Mouse (Mus musculus): ENCODE results near the gene Mfap3. TPM values are rescaled to one million over a fixed set of nuclear protein-coding genes. Genes with fewer than 3 reads are reported as not detected.

The Mfap3 gene
- polyA plus RNA-seq (2011; ENCODE audit: insufficient read depth, insufficient read length, low read depth, missing spikeins), result 63.0 and 73.5 TPM in 2 replicates

DNA sequence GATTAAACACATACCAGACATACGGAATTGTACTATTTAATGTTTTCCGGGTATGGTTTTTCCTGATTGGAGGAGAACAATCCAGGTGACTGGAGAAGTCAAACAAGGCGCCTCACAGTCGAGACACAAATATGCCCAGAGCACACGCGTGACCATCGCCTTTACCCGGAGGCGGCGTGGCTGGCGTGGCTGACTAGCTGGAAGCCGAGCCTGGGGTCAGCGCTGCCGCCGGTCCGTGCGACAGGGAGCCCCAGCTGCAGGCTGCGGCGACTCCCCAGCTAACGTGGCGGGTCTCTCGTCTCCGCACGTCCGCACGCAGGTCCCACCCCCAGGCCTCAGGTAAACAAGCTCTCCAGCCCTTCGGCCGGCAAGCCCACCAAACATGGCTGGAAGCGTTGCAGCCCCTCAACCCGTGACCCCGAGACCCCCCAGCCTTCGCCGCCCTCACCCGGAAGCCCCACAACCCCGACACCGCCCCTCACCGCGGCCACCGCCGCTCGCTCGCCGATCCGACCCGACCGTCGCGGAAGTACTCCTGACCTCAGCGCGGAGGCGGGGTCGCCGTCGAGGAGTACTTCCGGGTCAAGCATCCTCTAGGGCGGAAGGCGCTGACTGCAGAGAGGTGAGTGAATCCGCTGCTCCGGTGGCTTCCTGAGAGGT is at the start of gene Mfap3, which contains the start of gene Fam114a2:
TSS of gene Mfap3 (plus strand) at position 574 of the 660 bp plus-strand sequence.
TSS of gene Fam114a2 (minus strand) at position 527 of the 660 bp plus-strand sequence.
- no peaks in the 10 kb centered on the region for H3K27me3 ChIP-seq (ENCODE audit: control insufficient read depth, insufficient read depth, low read length, poor library complexity, severe bottlenecking)

DNA sequence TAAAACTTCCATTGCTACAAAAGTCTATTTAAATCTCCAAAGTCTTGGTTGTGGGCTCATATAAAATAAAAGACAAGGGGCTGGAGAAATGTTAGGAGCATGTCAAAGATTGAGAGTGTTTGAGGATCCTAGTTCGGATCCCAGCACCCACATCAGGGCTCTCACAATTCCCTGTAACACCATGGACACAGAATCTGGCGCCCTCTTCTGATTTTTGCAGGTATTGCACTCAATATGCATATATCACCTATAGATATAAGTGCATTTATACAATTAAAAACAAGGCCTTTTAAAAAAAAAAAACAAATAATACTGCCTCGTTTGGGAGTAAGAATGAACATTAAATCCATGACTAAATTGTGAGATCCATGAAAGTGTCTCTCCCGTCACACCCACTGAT is 49.8 kb upstream of the Mfap3 start:
- Histone ChIP-seq H3K9me3 (replicated peaks; ENCODE audit: control insufficient read depth, insufficient read depth, low read length, poor library complexity, severe bottlenecking) (no peaks in the 10 kb centered on the region), H3K27ac (ENCODE audit: insufficient read depth, low read length) (no peak overlapping the region), H3K4me3 (ENCODE audit: low read depth, low read length) (no peak overlapping the region), H3K36me3 (ENCODE audit: control insufficient read depth, insufficient read depth, low read length, poor library complexity, severe bottlenecking) (no peaks in the 10 kb centered on the region), H3K9ac (ENCODE audit: low read depth, poor library complexity, severe bottlenecking) (no peak overlapping the region), H3K27me3 (ENCODE audit: control insufficient read depth, insufficient read depth, low read length, poor library complexity, severe bottlenecking) (no peaks in the 10 kb centered on the region), H3K4me1 (ENCODE audit: control insufficient read depth, insufficient read depth, low read length) (no peaks in the 10 kb centered on the region)
- no peak for TF ChIP-seq POLR2A (IDR thresholded peaks at IDR 0.05; ENCODE audit: insufficient read depth, low read length)
- TF ChIP-seq EP300 (IDR thresholded peaks at IDR 0.05; ENCODE audit: insufficient read depth, low read depth, low read length), result no peak
- TF ChIP-seq CTCF (IDR thresholded peaks at IDR 0.05; ENCODE audit: low read depth, low read length), result no peak

More for the DNA sequence above, at the start of gene Mfap3, which contains the start of gene Fam114a2:
- Histone ChIP-seq H3K27ac (ENCODE audit: insufficient read depth, low read length) (peak within 1 kb of the TSS; percentile 40; the same call in 1 of the 2 replicates), H3K36me3 (ENCODE audit: control insufficient read depth, insufficient read depth, low read length, poor library complexity, severe bottlenecking) (peaks cover 4% of the 10 kb centered on the region; the same call in 1 of the 2 replicates), H3K9ac (ENCODE audit: low read depth, poor library complexity, severe bottlenecking) (peak within 1 kb of the TSS; percentile 77), H3K9me3 (replicated peaks; ENCODE audit: control insufficient read depth, insufficient read depth, low read length, poor library complexity, severe bottlenecking) (no peaks in the 10 kb centered on the region), H3K4me3 (ENCODE audit: low read depth, low read length) (peak within 1 kb of the TSS; percentile 84), H3K4me1 (ENCODE audit: control insufficient read depth, insufficient read depth, low read length) (no peaks in the 10 kb centered on the region)
- TF ChIP-seq EP300 (IDR thresholded peaks at IDR 0.05; ENCODE audit: insufficient read depth, low read depth, low read length) (no peak), POLR2A (IDR thresholded peaks at IDR 0.05; ENCODE audit: insufficient read depth, low read length) (peak; percentile 46)

DNA sequence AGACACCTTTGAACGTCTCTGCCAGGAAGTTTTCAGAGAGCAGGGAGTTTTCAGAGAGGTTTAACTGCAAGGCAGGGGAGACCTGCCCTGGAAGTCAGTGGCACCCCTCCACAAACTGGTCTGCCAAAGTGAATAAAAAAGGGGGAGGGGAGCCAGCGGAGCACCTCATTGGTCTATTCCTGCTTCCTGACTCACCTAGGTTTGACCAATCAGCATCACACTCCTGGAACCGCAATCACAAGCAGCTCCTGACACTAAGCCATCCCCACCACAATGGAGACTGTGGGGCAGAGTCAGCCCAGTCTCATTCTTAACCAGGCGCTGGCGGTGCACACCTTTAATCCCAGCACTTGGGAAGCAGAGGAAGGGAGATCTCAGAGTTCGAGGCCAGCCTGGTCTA is 48.4 kb upstream of the Mfap3 start:
- Histone ChIP-seq H3K9ac (ENCODE audit: low read depth, poor library complexity, severe bottlenecking) (no peak overlapping the region), H3K36me3 (ENCODE audit: control insufficient read depth, insufficient read depth, low read length, poor library complexity, severe bottlenecking) (no peaks in the 10 kb centered on the region), H3K27me3 (ENCODE audit: control insufficient read depth, insufficient read depth, low read length, poor library complexity, severe bottlenecking) (no peaks in the 10 kb centered on the region), H3K27ac (ENCODE audit: insufficient read depth, low read length) (no peak overlapping the region), H3K9me3 (replicated peaks; ENCODE audit: control insufficient read depth, insufficient read depth, low read length, poor library complexity, severe bottlenecking) (no peaks in the 10 kb centered on the region), H3K4me1 (ENCODE audit: control insufficient read depth, insufficient read depth, low read length) (no peaks in the 10 kb centered on the region), H3K4me3 (ENCODE audit: low read depth, low read length) (no peak overlapping the region)
- TF ChIP-seq CTCF (IDR thresholded peaks at IDR 0.05; ENCODE audit: low read depth, low read length), result no peak
- TF ChIP-seq POLR2A (IDR thresholded peaks at IDR 0.05; ENCODE audit: insufficient read depth, low read length), result no peak
- TF ChIP-seq EP300 (IDR thresholded peaks at IDR 0.05; ENCODE audit: insufficient read depth, low read depth, low read length), result no peak

DNA sequence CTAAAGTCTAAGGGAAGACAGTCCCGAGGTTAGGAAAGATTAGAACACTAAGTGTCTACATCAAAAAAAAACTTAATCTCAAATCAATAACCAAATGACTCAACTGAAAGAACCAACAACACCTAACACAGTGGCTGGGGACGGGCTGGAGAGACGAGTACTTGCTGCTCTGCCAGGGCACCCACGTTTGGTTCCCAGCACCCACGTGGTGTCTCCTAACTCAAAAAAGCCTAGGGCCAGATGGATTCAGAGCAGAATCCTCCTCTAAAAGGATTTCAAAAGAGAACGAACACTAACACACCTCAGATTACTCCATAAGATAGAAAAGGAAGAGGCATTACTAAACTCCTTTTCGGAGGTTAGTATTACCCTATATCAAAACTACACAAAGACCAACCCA is 47.5 kb upstream of the Mfap3 start:
- Histone ChIP-seq H3K4me1 (ENCODE audit: control insufficient read depth, insufficient read depth, low read length) (no peaks in the 10 kb centered on the region), H3K36me3 (ENCODE audit: control insufficient read depth, insufficient read depth, low read length, poor library complexity, severe bottlenecking) (no peaks in the 10 kb centered on the region), H3K9ac (ENCODE audit: low read depth, poor library complexity, severe bottlenecking) (no peak overlapping the region), H3K9me3 (replicated peaks; ENCODE audit: control insufficient read depth, insufficient read depth, low read length, poor library complexity, severe bottlenecking) (no peaks in the 10 kb centered on the region), H3K27me3 (ENCODE audit: control insufficient read depth, insufficient read depth, low read length, poor library complexity, severe bottlenecking) (no peaks in the 10 kb centered on the region), H3K27ac (ENCODE audit: insufficient read depth, low read length) (no peak overlapping the region), H3K4me3 (ENCODE audit: low read depth, low read length) (no peak overlapping the region)
- TF ChIP-seq CTCF (IDR thresholded peaks at IDR 0.05; ENCODE audit: low read depth, low read length), result no peak
- TF ChIP-seq POLR2A (IDR thresholded peaks at IDR 0.05; ENCODE audit: insufficient read depth, low read length), result no peak
- no peak for TF ChIP-seq EP300 (IDR thresholded peaks at IDR 0.05; ENCODE audit: insufficient read depth, low read depth, low read length)

DNA sequence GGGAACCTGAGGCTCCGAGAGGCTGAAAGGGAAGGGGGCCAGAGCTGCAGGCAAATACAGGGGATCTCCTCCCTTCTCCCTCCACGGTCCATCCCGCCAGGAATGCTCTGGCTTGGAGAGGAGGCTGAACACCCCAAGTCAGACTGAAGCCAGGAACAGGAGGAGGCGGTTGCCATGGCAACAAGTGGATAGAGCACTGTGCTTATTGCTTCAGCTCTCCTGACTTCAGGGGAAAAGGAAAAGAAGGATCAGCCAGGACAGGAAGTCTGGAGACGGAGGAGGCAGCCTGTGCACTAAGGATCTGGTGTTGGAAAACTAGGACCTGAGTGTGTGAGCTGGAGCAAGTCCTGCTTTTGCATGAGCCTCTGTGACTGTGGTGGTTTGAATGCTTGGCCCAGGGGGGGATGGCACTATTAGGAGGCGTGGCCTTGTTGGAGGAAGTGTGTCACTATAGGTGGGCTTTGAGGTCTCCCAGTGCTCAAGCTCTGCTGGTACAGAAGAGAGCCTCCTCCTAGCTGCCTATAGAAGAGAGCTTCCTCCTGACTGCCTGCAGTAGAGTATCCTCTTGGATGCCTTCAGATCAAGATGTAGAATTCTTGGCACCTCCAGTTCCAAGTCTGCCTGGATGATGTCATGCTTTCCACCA is 44.0 kb upstream of the Mfap3 start:
- TF ChIP-seq CTCF (IDR thresholded peaks at IDR 0.05; ENCODE audit: low read depth, low read length) (no peak), EP300 (IDR thresholded peaks at IDR 0.05; ENCODE audit: insufficient read depth, low read depth, low read length) (no peak), POLR2A (IDR thresholded peaks at IDR 0.05; ENCODE audit: insufficient read depth, low read length) (no peak)
- Histone ChIP-seq H3K9me3 (replicated peaks; ENCODE audit: control insufficient read depth, insufficient read depth, low read length, poor library complexity, severe bottlenecking) (peaks cover 7% of the 10 kb centered on the region; the same call in 1 of the 2 replicates), H3K4me3 (ENCODE audit: low read depth, low read length) (no peak overlapping the region), H3K27me3 (ENCODE audit: control insufficient read depth, insufficient read depth, low read length, poor library complexity, severe bottlenecking) (no peaks in the 10 kb centered on the region), H3K27ac (ENCODE audit: insufficient read depth, low read length) (no peak overlapping the region), H3K9ac (ENCODE audit: low read depth, poor library complexity, severe bottlenecking) (no peak overlapping the region), H3K4me1 (ENCODE audit: control insufficient read depth, insufficient read depth, low read length) (no peaks in the 10 kb centered on the region), H3K36me3 (ENCODE audit: control insufficient read depth, insufficient read depth, low read length, poor library complexity, severe bottlenecking) (no peaks in the 10 kb centered on the region)

DNA sequence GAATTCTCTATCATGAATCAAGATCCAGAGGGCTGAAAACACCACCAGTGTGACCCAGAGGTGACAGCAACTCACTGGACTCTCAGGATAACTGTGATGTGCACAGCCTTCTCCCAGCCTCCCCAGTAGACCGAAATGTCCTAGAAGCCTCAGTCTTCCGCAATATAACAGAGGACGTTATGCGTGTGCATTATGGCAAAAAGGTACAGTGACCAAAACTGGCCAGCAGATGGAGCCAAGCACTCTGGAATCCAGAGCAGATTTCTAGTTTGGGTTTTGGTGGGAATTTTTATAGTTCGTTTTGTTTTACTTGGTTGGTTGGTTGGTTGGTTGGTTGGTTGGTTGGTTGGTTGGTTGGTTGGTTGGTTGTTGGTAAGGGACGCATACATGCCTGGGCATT is 43.3 kb upstream of the Mfap3 start:
- no peak overlapping the region for H3K4me3 ChIP-seq (ENCODE audit: low read depth, low read length)
- H3K9me3 ChIP-seq (replicated peaks; ENCODE audit: control insufficient read depth, insufficient read depth, low read length, poor library complexity, severe bottlenecking), result peaks cover 10% of the 10 kb centered on the region; the same call in 1 of the 2 replicates
- H3K9ac ChIP-seq (ENCODE audit: low read depth, poor library complexity, severe bottlenecking), result no peak overlapping the region
- no peaks in the 10 kb centered on the region for H3K27me3 ChIP-seq (ENCODE audit: control insufficient read depth, insufficient read depth, low read length, poor library complexity, severe bottlenecking)
- H3K27ac ChIP-seq (ENCODE audit: insufficient read depth, low read length), result no peak overlapping the region
- no peaks in the 10 kb centered on the region for H3K36me3 ChIP-seq (ENCODE audit: control insufficient read depth, insufficient read depth, low read length, poor library complexity, severe bottlenecking)
- H3K4me1 ChIP-seq (ENCODE audit: control insufficient read depth, insufficient read depth, low read length), result no peaks in the 10 kb centered on the region
- TF ChIP-seq CTCF (IDR thresholded peaks at IDR 0.05; ENCODE audit: low read depth, low read length), result peak; percentile 19
- TF ChIP-seq POLR2A (IDR thresholded peaks at IDR 0.05; ENCODE audit: insufficient read depth, low read length), result no peak
- no peak for TF ChIP-seq EP300 (IDR thresholded peaks at IDR 0.05; ENCODE audit: insufficient read depth, low read depth, low read length)

All from ES-Bruce4 (cell line).